Mouse (Mus musculus): ENCODE measurements around the gene Ubiad1. TPM values are rescaled to one million over a fixed set of nuclear protein-coding genes. Genes with fewer than 3 reads are reported as not detected.

The Ubiad1 gene
- total and polyA plus RNA-seq, 2 experiments from 2014 or later = 12.8 to 22.2 TPM

DNA sequence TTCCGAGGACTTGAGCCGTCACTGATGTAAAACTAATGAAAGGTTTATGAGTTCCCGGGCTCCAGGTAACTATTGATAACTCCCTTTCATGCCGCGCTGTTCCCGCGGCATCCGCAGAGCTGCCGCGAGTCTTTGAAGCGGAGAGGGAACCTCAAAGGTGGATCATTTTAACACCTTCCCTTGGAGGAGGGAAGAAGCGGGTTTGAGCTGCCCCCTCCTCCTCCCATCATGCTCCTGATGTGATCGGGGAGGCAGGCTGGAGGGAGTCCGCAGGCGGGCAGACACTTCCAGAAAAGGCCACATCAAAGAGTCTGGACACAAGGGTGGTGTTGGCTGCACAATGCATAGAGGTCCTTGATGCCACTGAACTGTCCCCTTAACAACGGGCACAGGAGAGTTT is 29.0 kb downstream of the Ubiad1 start:
- 20% methylated on average over 16 of the region's 16 CpGs for WGBS
- Histone ChIP-seq H3K36me3 (ENCODE audit: insufficient read depth, low read length) (no peaks in the 10 kb centered on the region), H3K27ac (no peak overlapping the region), H3K9me3 (ENCODE audit: low read length) (no peaks in the 10 kb centered on the region), H3K4me3 (ENCODE audit: low read length) (no peak overlapping the region), H3K9ac (replicated peaks; ENCODE audit: low read length) (no peak overlapping the region), H3K27me3 (ENCODE audit: insufficient read depth, low read length) (no peaks in the 10 kb centered on the region), H3K4me2 (ENCODE audit: low read depth, low read length) (no peak overlapping the region), H3K4me1 (ENCODE audit: insufficient read depth, low read length) (peaks cover 14% of the 10 kb centered on the region; the same call in 1 of the 2 replicates)
- no peak for TF ChIP-seq CTCF (IDR thresholded peaks at IDR 0.05; ENCODE audit: low read depth)
- DNase-seq (ENCODE audit: low spot score) (peak; percentile 35), ATAC-seq (no peak; the same call in 1 of the 2 replicates)

DNA sequence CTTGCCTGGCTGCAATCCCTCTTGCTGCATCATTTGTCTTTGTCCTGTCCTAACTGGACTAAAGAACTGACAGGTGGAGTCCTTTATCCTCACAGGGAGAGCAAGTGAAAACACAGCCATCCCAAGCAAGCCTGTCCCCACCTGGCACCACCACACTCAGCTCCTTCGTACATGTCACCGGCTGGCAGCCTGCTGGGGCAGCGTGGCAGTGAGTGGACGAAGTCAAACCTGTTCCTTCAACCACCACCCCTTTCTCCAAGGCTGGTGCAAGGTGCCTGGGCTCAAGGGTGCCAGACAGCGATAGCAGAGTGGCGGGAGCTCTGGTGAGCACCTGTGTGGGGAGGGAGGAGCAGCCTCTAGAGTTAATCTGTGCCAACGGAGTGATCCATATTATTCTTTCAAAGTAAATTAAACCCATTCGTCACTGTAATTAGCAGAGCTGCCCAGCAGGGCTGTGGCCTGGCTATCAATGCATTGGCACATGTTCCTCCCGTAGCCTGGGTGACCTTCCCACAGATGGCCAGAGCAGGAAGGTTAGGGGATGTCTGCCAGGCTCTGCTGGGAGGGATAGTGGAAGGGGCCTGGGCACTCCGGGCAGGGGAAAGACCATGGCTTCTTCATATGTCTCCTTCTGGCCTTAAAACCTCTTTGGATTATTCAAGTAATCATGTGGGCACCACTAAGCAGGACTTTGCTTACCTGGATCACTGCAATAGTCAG is 36.2 kb downstream of the Ubiad1 start:
- Histone ChIP-seq H3K27ac (peak overlapping the region; percentile 48; the same call in 1 of the 2 replicates), H3K4me2 (ENCODE audit: low read depth, low read length) (no peak overlapping the region), H3K4me3 (ENCODE audit: low read length) (no peak overlapping the region), H3K4me1 (ENCODE audit: insufficient read depth, low read length) (peaks cover 19% of the 10 kb centered on the region; the same call in 1 of the 2 replicates), H3K27me3 (ENCODE audit: insufficient read depth, low read length) (no peaks in the 10 kb centered on the region), H3K9ac (replicated peaks; ENCODE audit: low read length) (no peak overlapping the region), H3K9me3 (ENCODE audit: low read length) (no peaks in the 10 kb centered on the region), H3K36me3 (ENCODE audit: insufficient read depth, low read length) (no peaks in the 10 kb centered on the region)
- no peak for TF ChIP-seq CTCF (IDR thresholded peaks at IDR 0.05; ENCODE audit: low read depth)
- ATAC-seq = peak; percentile 63; the same call in 1 of the 2 replicates
- 40% methylated on average over 10 of the region's 10 CpGs for WGBS
- DNase-seq (ENCODE audit: low spot score) = peak; percentile 27

DNA sequence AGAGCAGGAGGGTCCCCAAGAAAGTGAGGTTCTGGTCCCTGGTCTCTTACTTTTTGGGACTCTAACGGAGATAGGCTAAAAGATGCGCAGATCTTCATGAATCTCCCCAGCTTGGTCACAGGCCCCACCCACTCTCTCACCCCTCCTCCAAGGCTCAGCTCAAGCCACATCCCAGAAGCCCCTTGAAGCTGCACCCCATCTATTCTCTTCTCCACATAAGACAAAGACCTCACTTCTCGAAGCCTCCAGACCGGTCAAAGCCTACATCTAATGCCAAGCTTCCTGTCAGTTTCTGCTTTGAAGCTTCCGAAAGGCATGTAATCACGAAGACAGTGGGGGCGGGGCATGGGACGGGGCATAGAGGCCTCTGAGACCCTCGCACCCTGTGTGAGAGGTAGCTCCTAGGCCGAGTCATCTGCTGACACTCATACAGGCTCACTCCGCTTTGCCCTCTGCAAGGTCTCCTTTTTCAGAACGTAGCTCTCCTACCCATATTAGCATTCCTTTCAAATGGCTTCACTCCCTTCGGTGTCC is 39.2 kb downstream of the Ubiad1 start:
- H3K36me3 ChIP-seq (ENCODE audit: insufficient read depth, low read length) = no peaks in the 10 kb centered on the region
- H3K27me3 ChIP-seq (ENCODE audit: insufficient read depth, low read length) = no peaks in the 10 kb centered on the region
- no peak for TF ChIP-seq CTCF (IDR thresholded peaks at IDR 0.05; ENCODE audit: low read depth)
- H3K4me1 ChIP-seq (ENCODE audit: insufficient read depth, low read length) = peaks cover 19% of the 10 kb centered on the region; the same call in 1 of the 2 replicates
- H3K9me3 ChIP-seq (ENCODE audit: low read length) = no peaks in the 10 kb centered on the region
- no peak overlapping the region for H3K4me3 ChIP-seq (ENCODE audit: low read length)
- H3K27ac ChIP-seq = no peak overlapping the region
- DNase-seq (ENCODE audit: low spot score) (no peak), ATAC-seq (no peak)
- no peak overlapping the region for H3K9ac ChIP-seq (replicated peaks; ENCODE audit: low read length)
- 23% methylated on average over 13 of the region's 13 CpGs for WGBS
- H3K4me2 ChIP-seq (ENCODE audit: low read depth, low read length) = no peak overlapping the region

GRCm38 (mm10) chr4:148404748-148405147 is 39.8 kb downstream of the Ubiad1 start:
- no peak for ATAC-seq
- H3K4me1 ChIP-seq (ENCODE audit: insufficient read depth, low read length) = peaks cover 19% of the 10 kb centered on the region; the same call in 1 of the 2 replicates
- TF ChIP-seq CTCF (IDR thresholded peaks at IDR 0.05; ENCODE audit: low read depth) = no peak
- no peaks in the 10 kb centered on the region for H3K36me3 ChIP-seq (ENCODE audit: insufficient read depth, low read length)
- 18% methylated on average over 11 of the region's 11 CpGs for whole genome bisulfite sequencing
- no peak overlapping the region for H3K4me3 ChIP-seq (ENCODE audit: low read length)
- no peaks in the 10 kb centered on the region for H3K27me3 ChIP-seq (ENCODE audit: insufficient read depth, low read length)
- H3K27ac ChIP-seq = no peak overlapping the region
- no peaks in the 10 kb centered on the region for H3K9me3 ChIP-seq (ENCODE audit: low read length)
- no peak overlapping the region for H3K9ac ChIP-seq (replicated peaks; ENCODE audit: low read length)
- no peak overlapping the region for H3K4me2 ChIP-seq (ENCODE audit: low read depth, low read length)
- no peak for DNase-seq (ENCODE audit: low spot score)

- 14% methylated on average over 12 of the region's 12 CpGs for WGBS
- no peak overlapping the region for H3K9ac ChIP-seq (replicated peaks; ENCODE audit: low read length)
- ATAC-seq (no peak), DNase-seq (ENCODE audit: low spot score) (peak; percentile 34)
- H3K4me1 ChIP-seq (ENCODE audit: insufficient read depth, low read length) = peaks cover 23% of the 10 kb centered on the region
- no peak overlapping the region for H3K4me3 ChIP-seq (ENCODE audit: low read length)
- H3K9me3 ChIP-seq (ENCODE audit: low read length) = no peaks in the 10 kb centered on the region
- peak; percentile 38; the same call in 1 of the 2 replicates for TF ChIP-seq CTCF (IDR thresholded peaks at IDR 0.05; ENCODE audit: low read depth)
- 0 out of 2 replicates have a peak overlapping the region, but pooled peaks have one; percentile 10 for H3K4me2 ChIP-seq (ENCODE audit: low read depth, low read length)
- no peaks in the 10 kb centered on the region for H3K27me3 ChIP-seq (ENCODE audit: insufficient read depth, low read length)
- H3K36me3 ChIP-seq (ENCODE audit: insufficient read depth, low read length) = no peaks in the 10 kb centered on the region
- H3K27ac ChIP-seq = no peak overlapping the region; the same call in 1 of the 2 replicates
Measured at GRCm38 (mm10) chr4:148403402-148403801, 41.2 kb downstream of the Ubiad1 start.

DNA sequence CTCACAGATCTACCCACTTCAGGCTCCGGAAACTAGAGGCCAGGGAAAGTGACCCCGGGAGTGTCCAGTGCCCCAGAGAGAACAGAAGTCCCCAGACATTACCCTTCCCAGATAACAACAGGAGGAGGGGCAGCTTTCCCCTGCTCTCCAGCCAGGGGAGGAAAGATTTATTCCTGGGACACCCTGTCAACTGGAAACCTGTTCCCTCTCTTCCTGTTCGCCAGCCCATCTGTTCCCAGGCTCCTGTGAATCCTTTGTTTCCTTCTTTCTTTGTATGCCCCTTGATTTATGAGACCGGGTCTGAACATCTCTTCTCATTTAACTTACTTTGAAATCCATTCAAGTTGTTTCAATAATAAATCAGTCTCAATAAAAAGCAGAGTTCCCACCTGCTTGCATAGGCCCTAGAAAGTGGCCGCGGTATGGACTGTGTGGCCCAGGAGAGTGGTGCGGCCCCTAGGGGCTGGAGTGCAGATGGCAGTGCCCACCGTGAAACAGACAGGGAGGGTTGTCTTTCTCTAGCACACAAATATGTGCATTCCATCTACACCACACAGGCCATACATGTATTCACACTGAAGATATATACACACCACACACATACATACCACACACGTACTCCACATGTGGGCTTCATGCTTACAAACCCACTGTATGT is 45.0 kb downstream of the Ubiad1 start:
- TF ChIP-seq CTCF (IDR thresholded peaks at IDR 0.05; ENCODE audit: low read depth) = peak; percentile 53
- Histone ChIP-seq H3K27me3 (ENCODE audit: insufficient read depth, low read length) (no peaks in the 10 kb centered on the region), H3K9me3 (ENCODE audit: low read length) (no peaks in the 10 kb centered on the region), H3K36me3 (ENCODE audit: insufficient read depth, low read length) (no peaks in the 10 kb centered on the region), H3K4me3 (ENCODE audit: low read length) (no peak overlapping the region), H3K27ac (no peak overlapping the region), H3K4me2 (ENCODE audit: low read depth, low read length) (no peak overlapping the region), H3K9ac (replicated peaks; ENCODE audit: low read length) (no peak overlapping the region), H3K4me1 (ENCODE audit: insufficient read depth, low read length) (peaks cover 14% of the 10 kb centered on the region)
- ATAC-seq = no peak
- peak; percentile 28 for DNase-seq (ENCODE audit: low spot score)
- 47% methylated on average over 9 of the region's 9 CpGs for WGBS

All from hindbrain, postnatal 0 days (tissue).